Mouse (Mus musculus) layer of hippocampus, postnatal 10 days (tissue): ENCODE measurements at regions not wholly inside any gene's neighbourhood (a gene's known extent, or its start where the extent isn't known, plus 50 kb on each side); places are given as distances from the start of the nearest gene placed in this dataset.
A peak's percentile ranks its signal among the peaks of the same experiment; 100 is the strongest.
"Not testable (repeated sequence)": the region's sequence is repeated elsewhere in the genome, so short reads cannot be mapped to it uniquely, and the experiment has no call there.

Source experiments
- DNase-seq, 2 experiments: peaks; one replicate each; pipeline ENCODE4 v3.0.0; 2021; ENCODE audit warnings: low spot score in 2 of 2

- no peak for DNase-seq
These were observed 133.0 kb upstream of the Plcb4 start for GRCm38 (mm10) chr2:135525779-135526178.

GRCm38 (mm10) chr2:135529619-135530018 lies 129.2 kb upstream of the Plcb4 start:
- DNase-seq, result no peak

- DNase-seq, result no peak
These were observed 122.4 kb upstream of the Plcb4 start for GRCm38 (mm10) chr2:135536303-135536871.

- no peak for DNase-seq
These were observed 120.8 kb upstream of the Plcb4 start for GRCm38 (mm10) chr2:135538022-135538421.

- peak; percentile 15 to 31 for DNase-seq
These were observed 117.8 kb upstream of the Plcb4 start for GRCm38 (mm10) chr2:135541058-135541457.

- no peak for DNase-seq
These were observed 116.9 kb upstream of the Plcb4 start for GRCm38 (mm10) chr2:135541930-135542329.

- no peak for DNase-seq
These were observed 113.9 kb upstream of the Plcb4 start for GRCm38 (mm10) chr2:135544882-135545281.

GRCm38 (mm10) chr2:135547966-135548365 lies 110.8 kb upstream of the Plcb4 start:
- DNase-seq, result no peak

- DNase-seq, result no peak
These were observed 105.8 kb upstream of the Plcb4 start for GRCm38 (mm10) chr2:135553031-135553430.

GRCm38 (mm10) chr2:135558026-135558425 lies 100.8 kb upstream of the Plcb4 start:
- not testable (repeated sequence) for DNase-seq

GRCm38 (mm10) chr2:135559328-135559727 lies 99.5 kb upstream of the Plcb4 start:
- no peak for DNase-seq

GRCm38 (mm10) chr2:135559933-135560710 lies 98.7 kb upstream of the Plcb4 start:
- no peak for DNase-seq

GRCm38 (mm10) chr2:135560856-135561255 lies 98.0 kb upstream of the Plcb4 start:
- DNase-seq, result no peak

GRCm38 (mm10) chr2:135561716-135562115 lies 97.1 kb upstream of the Plcb4 start:
- no peak for DNase-seq

- DNase-seq, result no peak
These were observed 96.5 kb upstream of the Plcb4 start for GRCm38 (mm10) chr2:135562140-135562890.

GRCm38 (mm10) chr2:135564231-135564630 lies 94.6 kb upstream of the Plcb4 start:
- DNase-seq, result no peak

GRCm38 (mm10) chr2:135568350-135568749 lies 90.5 kb upstream of the Plcb4 start:
- DNase-seq, result no peak

- DNase-seq, result no peak
These were observed 87.2 kb upstream of the Plcb4 start for GRCm38 (mm10) chr2:135571599-135571998.

GRCm38 (mm10) chr2:135577228-135577627 lies 81.6 kb upstream of the Plcb4 start:
- DNase-seq, result no peak

- peak; percentile 13 to 24 for DNase-seq
These were observed 80.7 kb upstream of the Plcb4 start for GRCm38 (mm10) chr2:135578135-135578534.

- no peak for DNase-seq
These were observed 79.3 kb upstream of the Plcb4 start for GRCm38 (mm10) chr2:135579514-135579913.

- no peak for DNase-seq
These were observed 78.8 kb upstream of the Plcb4 start for GRCm38 (mm10) chr2:135580051-135580450.
